Mouse (Mus musculus): Measurements from ENCODE around the gene Arhgef1. TPM values are rescaled to one million over a fixed set of nuclear protein-coding genes. Genes with fewer than 3 reads are reported as not detected.
"Not testable (repeated sequence)": the region's sequence is repeated elsewhere in the genome, so short reads cannot be mapped to it uniquely, and the experiment has no call there.

The Arhgef1 gene
- polyA plus RNA-seq, 1 experiment from 2014 or later: 63.3 TPM

GRCm38 (mm10) chr7:24895749-24896148 is 7.0 kb upstream of the Arhgef1 start:
- H3K4me1 ChIP-seq (ENCODE audit: control insufficient read depth, insufficient read depth, low read length); H3K27ac ChIP-seq (ENCODE audit: low read depth, low read length); H3K9ac ChIP-seq (ENCODE audit: low read depth, low read length); H3K36me3 ChIP-seq (ENCODE audit: control insufficient read depth, insufficient read depth, low read length); H3K4me3 ChIP-seq (ENCODE audit: low read depth, low read length); ATAC-seq (replicated peaks; ENCODE audit: insufficient number of reproducible peaks, low FRiP score, low TSS enrichment); H3K27me3 ChIP-seq (ENCODE audit: control insufficient read depth, insufficient read depth, low read length); H3K9me3 ChIP-seq (replicated peaks; ENCODE audit: control insufficient read depth, low read length); H3K4me2 ChIP-seq: not testable (repeated sequence)
- 84% methylated on average over 2 of the region's 2 CpGs for WGBS (ENCODE audit: insufficient replicate concordance)

- ATAC-seq (replicated peaks; ENCODE audit: insufficient number of reproducible peaks, low FRiP score, low TSS enrichment): no peak
- H3K9ac ChIP-seq (ENCODE audit: low read depth, low read length): no peak overlapping the region
- 86% methylated on average over 8 of the region's 8 CpGs for WGBS (ENCODE audit: insufficient replicate concordance)
- no peaks in the 10 kb centered on the region for H3K4me1 ChIP-seq (ENCODE audit: control insufficient read depth, insufficient read depth, low read length)
- H3K36me3 ChIP-seq (ENCODE audit: control insufficient read depth, insufficient read depth, low read length): no peaks in the 10 kb centered on the region
- no peak overlapping the region for H3K4me2 ChIP-seq
- no peaks in the 10 kb centered on the region for H3K27me3 ChIP-seq (ENCODE audit: control insufficient read depth, insufficient read depth, low read length)
- H3K4me3 ChIP-seq (ENCODE audit: low read depth, low read length): no peak overlapping the region
- H3K9me3 ChIP-seq (replicated peaks; ENCODE audit: control insufficient read depth, low read length): no peaks in the 10 kb centered on the region
- H3K27ac ChIP-seq (ENCODE audit: low read depth, low read length): no peak overlapping the region
Measured at GRCm38 (mm10) chr7:24896269-24896668, 6.4 kb upstream of the Arhgef1 start.

GRCm38 (mm10) chr7:24897224-24897623 is 5.5 kb upstream of the Arhgef1 start, which contains the start of gene Cd79a:
TSS of gene Cd79a (plus strand) at chr7:24897381.
- Histone ChIP-seq H3K9ac (ENCODE audit: low read depth, low read length) (no peak within 1 kb of the TSS), H3K4me1 (ENCODE audit: control insufficient read depth, insufficient read depth, low read length) (peaks cover 6% of the 10 kb centered on the region), H3K9me3 (replicated peaks; ENCODE audit: control insufficient read depth, low read length) (no peaks in the 10 kb centered on the region), H3K4me3 (ENCODE audit: low read depth, low read length) (no peak within 1 kb of the TSS), H3K27ac (ENCODE audit: low read depth, low read length) (no peak within 1 kb of the TSS), H3K27me3 (ENCODE audit: control insufficient read depth, insufficient read depth, low read length) (no peaks in the 10 kb centered on the region), H3K4me2 (no peak within 1 kb of the TSS), H3K36me3 (ENCODE audit: control insufficient read depth, insufficient read depth, low read length) (no peaks in the 10 kb centered on the region)
- no peak for ATAC-seq (replicated peaks; ENCODE audit: insufficient number of reproducible peaks, low FRiP score, low TSS enrichment)
- 73% methylated on average over 12 of the region's 12 CpGs for WGBS (ENCODE audit: insufficient replicate concordance)

- Histone ChIP-seq H3K9me3 (replicated peaks; ENCODE audit: control insufficient read depth, low read length) (no peaks in the 10 kb centered on the region), H3K4me3 (ENCODE audit: low read depth, low read length) (no peak overlapping the region), H3K4me1 (ENCODE audit: control insufficient read depth, insufficient read depth, low read length) (peaks cover 9% of the 10 kb centered on the region), H3K4me2 (no peak overlapping the region), H3K9ac (ENCODE audit: low read depth, low read length) (no peak overlapping the region), H3K36me3 (ENCODE audit: control insufficient read depth, insufficient read depth, low read length) (no peaks in the 10 kb centered on the region), H3K27ac (ENCODE audit: low read depth, low read length) (no peak overlapping the region), H3K27me3 (ENCODE audit: control insufficient read depth, insufficient read depth, low read length) (no peaks in the 10 kb centered on the region)
- 68% methylated on average over 5 of the region's 5 CpGs for WGBS (ENCODE audit: insufficient replicate concordance)
- ATAC-seq (replicated peaks; ENCODE audit: insufficient number of reproducible peaks, low FRiP score, low TSS enrichment): no peak
Measured at GRCm38 (mm10) chr7:24897959-24898358, 4.8 kb upstream of the Arhgef1 start.

- no peak overlapping the region for H3K4me2 ChIP-seq
- H3K4me3 ChIP-seq (ENCODE audit: low read depth, low read length): no peak overlapping the region
- 80% methylated on average over 6 of the region's 6 CpGs for WGBS (ENCODE audit: insufficient replicate concordance)
- H3K9ac ChIP-seq (ENCODE audit: low read depth, low read length): no peak overlapping the region
- H3K4me1 ChIP-seq (ENCODE audit: control insufficient read depth, insufficient read depth, low read length): peaks cover 21% of the 10 kb centered on the region
- no peak overlapping the region for H3K27ac ChIP-seq (ENCODE audit: low read depth, low read length)
- no peaks in the 10 kb centered on the region for H3K9me3 ChIP-seq (replicated peaks; ENCODE audit: control insufficient read depth, low read length)
- ATAC-seq (replicated peaks; ENCODE audit: insufficient number of reproducible peaks, low FRiP score, low TSS enrichment): no peak
- H3K36me3 ChIP-seq (ENCODE audit: control insufficient read depth, insufficient read depth, low read length): no peaks in the 10 kb centered on the region
- no peaks in the 10 kb centered on the region for H3K27me3 ChIP-seq (ENCODE audit: control insufficient read depth, insufficient read depth, low read length)
Measured at GRCm38 (mm10) chr7:24901114-24901513, 1.6 kb upstream of the Arhgef1 start.

- Histone ChIP-seq H3K9ac (ENCODE audit: low read depth, low read length) (no peak overlapping the region), H3K27me3 (ENCODE audit: control insufficient read depth, insufficient read depth, low read length) (no peaks in the 10 kb centered on the region), H3K4me3 (ENCODE audit: low read depth, low read length) (no peak overlapping the region; the same call in 1 of the 2 replicates)
Measured at GRCm38 (mm10) chr7:24901842-24902241, 870 bp upstream of the Arhgef1 start.

GRCm38 (mm10) chr7:24902264-24902629 is 465 bp upstream of the Arhgef1 start:
- peak overlapping the region; percentile 91 for H3K27ac ChIP-seq (ENCODE audit: low read depth, low read length)
- peak overlapping the region; percentile 86 for H3K9ac ChIP-seq (ENCODE audit: low read depth, low read length)
- no peaks in the 10 kb centered on the region for H3K27me3 ChIP-seq (ENCODE audit: control insufficient read depth, insufficient read depth, low read length)
- H3K36me3 ChIP-seq (ENCODE audit: control insufficient read depth, insufficient read depth, low read length): no peaks in the 10 kb centered on the region
- H3K4me1 ChIP-seq (ENCODE audit: control insufficient read depth, insufficient read depth, low read length): peaks cover 32% of the 10 kb centered on the region
- WGBS (ENCODE audit: insufficient replicate concordance): 44% methylated on average over 2 of the region's 2 CpGs
- peak overlapping the region; percentile 77 for H3K4me3 ChIP-seq (ENCODE audit: low read depth, low read length)
- H3K9me3 ChIP-seq (replicated peaks; ENCODE audit: control insufficient read depth, low read length): no peaks in the 10 kb centered on the region
- no peak for ATAC-seq (replicated peaks; ENCODE audit: insufficient number of reproducible peaks, low FRiP score, low TSS enrichment)
- peak overlapping the region; percentile 75 for H3K4me2 ChIP-seq

More at GRCm38 (mm10) chr7:24901842-24902241, 870 bp upstream of the Arhgef1 start:
- WGBS (ENCODE audit: insufficient replicate concordance): 43% methylated on average over 1 of the region's 1 CpGs
- no peaks in the 10 kb centered on the region for H3K9me3 ChIP-seq (replicated peaks; ENCODE audit: control insufficient read depth, low read length)
- peak overlapping the region; percentile 75 for H3K4me2 ChIP-seq
- H3K4me1 ChIP-seq (ENCODE audit: control insufficient read depth, insufficient read depth, low read length): peaks cover 28% of the 10 kb centered on the region
- H3K27ac ChIP-seq (ENCODE audit: low read depth, low read length): peak overlapping the region; percentile 91; the same call in 1 of the 2 replicates
- no peaks in the 10 kb centered on the region for H3K36me3 ChIP-seq (ENCODE audit: control insufficient read depth, insufficient read depth, low read length)
- no peak for ATAC-seq (replicated peaks; ENCODE audit: insufficient number of reproducible peaks, low FRiP score, low TSS enrichment)

GRCm38 (mm10) chr7:24903444-24903825 is 723 bp downstream of the Arhgef1 start:
- H3K27me3 ChIP-seq (ENCODE audit: control insufficient read depth, insufficient read depth, low read length): no peaks in the 10 kb centered on the region
- H3K4me1 ChIP-seq (ENCODE audit: control insufficient read depth, insufficient read depth, low read length): peaks cover 37% of the 10 kb centered on the region
- H3K27ac ChIP-seq (ENCODE audit: low read depth, low read length): peak overlapping the region; percentile 91
- no peaks in the 10 kb centered on the region for H3K9me3 ChIP-seq (replicated peaks; ENCODE audit: control insufficient read depth, low read length)
- no peaks in the 10 kb centered on the region for H3K36me3 ChIP-seq (ENCODE audit: control insufficient read depth, insufficient read depth, low read length)
- H3K4me2 ChIP-seq: peak overlapping the region; percentile 75
- peak overlapping the region; percentile 77 for H3K4me3 ChIP-seq (ENCODE audit: low read depth, low read length)
- H3K9ac ChIP-seq (ENCODE audit: low read depth, low read length): peak overlapping the region; percentile 86
- no peak for ATAC-seq (replicated peaks; ENCODE audit: insufficient number of reproducible peaks, low FRiP score, low TSS enrichment)
- 29% methylated on average over 10 of the region's 10 CpGs for WGBS (ENCODE audit: insufficient replicate concordance)

- peak overlapping the region; percentile 62 for H3K27ac ChIP-seq (ENCODE audit: low read depth, low read length)
- peak overlapping the region; percentile 77 for H3K4me3 ChIP-seq (ENCODE audit: low read depth, low read length)
- no peaks in the 10 kb centered on the region for H3K9me3 ChIP-seq (replicated peaks; ENCODE audit: control insufficient read depth, low read length)
- no peaks in the 10 kb centered on the region for H3K27me3 ChIP-seq (ENCODE audit: control insufficient read depth, insufficient read depth, low read length)
- H3K36me3 ChIP-seq (ENCODE audit: control insufficient read depth, insufficient read depth, low read length): no peaks in the 10 kb centered on the region
- peak overlapping the region; percentile 86 for H3K9ac ChIP-seq (ENCODE audit: low read depth, low read length)
- peak; percentile 93 for ATAC-seq (replicated peaks; ENCODE audit: insufficient number of reproducible peaks, low FRiP score, low TSS enrichment)
- under 1% methylated on average over 30 of the region's 30 CpGs for WGBS (ENCODE audit: insufficient replicate concordance)
- H3K4me2 ChIP-seq: peak overlapping the region; percentile 75
- peaks cover 37% of the 10 kb centered on the region for H3K4me1 ChIP-seq (ENCODE audit: control insufficient read depth, insufficient read depth, low read length)
Measured at GRCm38 (mm10) chr7:24904070-24904483, 1.4 kb downstream of the Arhgef1 start.

Measured in heart, embryonic 11.5 days (tissue).